Mouse (Mus musculus) kidney, adult 2 months (tissue): ENCODE data around the gene Copb2. TPM values are rescaled to one million over a fixed set of nuclear protein-coding genes. Genes with fewer than 3 reads are reported as not detected.

Experiments
- DNase-seq: peaks from one replicate; pipeline ENCODE4 v3.0.0; 2021
- H3K27ac ChIP-seq: fragments of 200-500 bp; 2 replicates; pipeline ENCODE4 v1.5.1; 2012; ENCODE audit warnings: low read depth, low read length, control low read depth, inconsistent platforms; ENCODE audit not compliant: insufficient read depth
- H3K27me3 ChIP-seq: fragments of 200-500 bp; replicated peaks from 2 replicates; pipeline ENCODE4 v1.6.1; 2012; ENCODE audit warnings: mild to moderate bottlenecking, moderate library complexity, low read length, inconsistent platforms; ENCODE audit not compliant: control insufficient read depth, insufficient read depth
- H3K36me3 ChIP-seq: fragments of 200-500 bp; 2 replicates; pipeline ENCODE4 v1.6.1; 2012; ENCODE audit warnings: mild to moderate bottlenecking, moderate library complexity, low read length, inconsistent platforms; ENCODE audit not compliant: control insufficient read depth, insufficient read depth
- H3K4me1 ChIP-seq: fragments of 200-500 bp; 2 replicates; pipeline ENCODE4 v1.6.1; 2011; ENCODE audit warnings: low read length; ENCODE audit not compliant: control insufficient read depth, insufficient read depth
- H3K4me3 ChIP-seq: fragments of 200-500 bp; 2 replicates; pipeline ENCODE4 v1.5.1; 2011; ENCODE audit warnings: mild to moderate bottlenecking, low read depth, low read length, control low read depth; ENCODE audit not compliant: insufficient read depth
- CTCF ChIP-seq: fragments of 200-500 bp; conservative IDR thresholded peaks from 2 replicates; pipeline ENCODE4 v1.5.1; 2011; ENCODE audit warnings: low read depth, mild to moderate bottlenecking, control low read depth, low read length, moderate library complexity, mixed read lengths; ENCODE audit not compliant: insufficient read depth, insufficient read length
- POLR2A ChIP-seq: fragments of 200-500 bp; IDR thresholded peaks from one replicate; pipeline ENCODE4 v1.6.1; 2011; ENCODE audit warnings: low read depth, low read length, control low read depth
- WGBS: fragments of 180-500 bp; shearing (Covaris S2); methylation state at CpG from one replicate; pipeline ENCODE4 v1.1.7; 2018; 5-methylcytosine and 5-hydroxymethylcytosine counted together
- polyA plus RNA-seq: library from polyadenylated mRNA; depleted of rRNA; stranded (reverse); fragments of >200 nt; gene quantifications from 2 replicates; pipeline ENCODE4 v1.2.3, GENCODE M21; 2012; rRNA removed

Copb2 gene
- polyA plus RNA-seq, 1 experiment = 43.3 TPM

- no peaks in the 10 kb centered on the region for H3K27me3 ChIP-seq
- WGBS = under 1% methylated on average over 44 of the region's 44 CpGs
- peak; percentile 89 for DNase-seq
- peak within 1 kb of the TSS; percentile 90 for H3K4me3 ChIP-seq
- H3K36me3 ChIP-seq = no peaks in the 10 kb centered on the region
- H3K4me1 ChIP-seq = peaks cover 5% of the 10 kb centered on the region; the same call in 1 of the 2 replicates
- peak; percentile 85 for TF ChIP-seq POLR2A
- no peak for TF ChIP-seq CTCF
- H3K27ac ChIP-seq = no peak within 1 kb of the TSS
Measured at GRCm38 (mm10) chr9:98601156-98601836, 37.8 kb downstream of the Copb2 start, which contains the start of gene Mrps22. Gene Mrps22 (minus strand): TSS chr9:98601660.

- WGBS = 51% methylated on average over 11 of the region's 11 CpGs
- TF ChIP-seq POLR2A (no peak), CTCF (no peak)
- Histone ChIP-seq H3K4me3 (peak overlapping the region; percentile 90), H3K27me3 (no peaks in the 10 kb centered on the region), H3K4me1 (peaks cover 5% of the 10 kb centered on the region; the same call in 1 of the 2 replicates), H3K36me3 (no peaks in the 10 kb centered on the region), H3K27ac (no peak overlapping the region)
- DNase-seq = no peak
Measured at GRCm38 (mm10) chr9:98601837-98602359, 38.4 kb downstream of the Copb2 start.

GRCm38 (mm10) chr9:98604896-98605295, 41.4 kb downstream of the Copb2 start:
- H3K36me3 ChIP-seq = no peaks in the 10 kb centered on the region
- H3K27me3 ChIP-seq = no peaks in the 10 kb centered on the region
- WGBS = 75% methylated on average over 4 of the region's 4 CpGs
- DNase-seq = no peak
- H3K27ac ChIP-seq = no peak overlapping the region
- no peak overlapping the region for H3K4me3 ChIP-seq
- TF ChIP-seq POLR2A (no peak), CTCF (no peak)
- H3K4me1 ChIP-seq = peaks cover 5% of the 10 kb centered on the region; the same call in 1 of the 2 replicates

- no peaks in the 10 kb centered on the region for H3K27me3 ChIP-seq
- H3K27ac ChIP-seq = no peak overlapping the region
- no peaks in the 10 kb centered on the region for H3K36me3 ChIP-seq
- WGBS = 42% methylated on average over 3 of the region's 3 CpGs
- H3K4me1 ChIP-seq = no peaks in the 10 kb centered on the region
- peak; percentile 42 for TF ChIP-seq CTCF
- no peak for TF ChIP-seq POLR2A
- no peak for DNase-seq
- H3K4me3 ChIP-seq = no peak overlapping the region
Measured at GRCm38 (mm10) chr9:98628480-98628879, 65.0 kb downstream of the Copb2 start.

GRCm38 (mm10) chr9:98633287-98634162, 70.0 kb downstream of the Copb2 start:
- Histone ChIP-seq H3K27me3 (no peaks in the 10 kb centered on the region), H3K36me3 (no peaks in the 10 kb centered on the region), H3K4me1 (no peaks in the 10 kb centered on the region), H3K27ac (no peak overlapping the region), H3K4me3 (no peak overlapping the region)
- 35% methylated on average over 13 of the region's 13 CpGs for WGBS
- DNase-seq = no peak
- TF ChIP-seq CTCF (no peak), POLR2A (no peak)

Other genes starting within 250 kb of the Copb2 start
- gene Rbp1, start 140.8 kb upstream of the Copb2 start, polyA plus RNA-seq = 6.4 and 6.7 TPM in 2 replicates
- not detected in 2 replicates for gene Rbp2, start 77.6 kb upstream of the Copb2 start, polyA plus RNA-seq
- 19.7 and 22.4 TPM in 2 replicates for gene Mrps22, start 37.9 kb downstream of the Copb2 start, polyA plus RNA-seq